Mouse (Mus musculus) kidney, embryonic 16.5 days (tissue): ENCODE measurements at regions not wholly inside any gene's neighbourhood (a gene's known extent, or its start where the extent isn't known, plus 50 kb on each side); places are given as distances from the start of the nearest gene placed in this dataset.

ENCODE experiments used
- ATAC-seq: fragments of 200-750 bp; cut with Nextera tagmentation; 2 replicates; pipeline ENCODE4 v1.8.0; 2017; ENCODE audit warnings: moderate TSS enrichment; ENCODE audit not compliant: low FRiP score, low TSS enrichment
- H3K27ac ChIP-seq: fragments of 300-500 bp; sonication (generic); 2 replicates; pipeline ENCODE4 v1.5.1; 2014; ENCODE audit warnings: low read length
- H3K27me3 ChIP-seq: fragments of 300-500 bp; sonication (generic); 2 replicates; pipeline ENCODE4 v1.6.1; 2014; ENCODE audit warnings: low read length, control low read depth, mixed read lengths; ENCODE audit not compliant: insufficient read depth
- H3K36me3 ChIP-seq: fragments of 300-500 bp; sonication (generic); 2 replicates; pipeline ENCODE4 v1.6.1; 2014; ENCODE audit warnings: low read length, control low read depth, mixed read lengths; ENCODE audit not compliant: insufficient read depth
- H3K4me1 ChIP-seq: fragments of 300-500 bp; sonication (generic); 2 replicates; pipeline ENCODE4 v1.6.1; 2014; ENCODE audit warnings: low read length, control low read depth, mixed read lengths; ENCODE audit not compliant: insufficient read depth
- H3K4me2 ChIP-seq: fragments of 300-500 bp; sonication (generic); replicated peaks from 2 replicates; pipeline ENCODE4 v1.6.1; 2014; ENCODE audit warnings: low read depth, low read length
- H3K4me3 ChIP-seq: fragments of 300-500 bp; sonication (generic); 2 replicates; pipeline ENCODE4 v1.5.1; 2014; ENCODE audit warnings: mild to moderate bottlenecking, low read length
- H3K9ac ChIP-seq: fragments of 300-500 bp; sonication (generic); replicated peaks from 2 replicates; pipeline ENCODE4 v1.6.1; 2014; ENCODE audit warnings: low read length
- H3K9me3 ChIP-seq: fragments of 300-500 bp; sonication (generic); 2 replicates; pipeline ENCODE4 v1.6.1; 2016; ENCODE audit warnings: low read length, control low read depth
- WGBS: fragments of 180-500 bp; shearing (Covaris S2); extraction: QIAGEN DNeasy Blood & Tissue Kit; methylation state at CpG from one replicate; pipeline ENCODE4 v1.1.7; 2014; 5-methylcytosine and 5-hydroxymethylcytosine counted together

DNA sequence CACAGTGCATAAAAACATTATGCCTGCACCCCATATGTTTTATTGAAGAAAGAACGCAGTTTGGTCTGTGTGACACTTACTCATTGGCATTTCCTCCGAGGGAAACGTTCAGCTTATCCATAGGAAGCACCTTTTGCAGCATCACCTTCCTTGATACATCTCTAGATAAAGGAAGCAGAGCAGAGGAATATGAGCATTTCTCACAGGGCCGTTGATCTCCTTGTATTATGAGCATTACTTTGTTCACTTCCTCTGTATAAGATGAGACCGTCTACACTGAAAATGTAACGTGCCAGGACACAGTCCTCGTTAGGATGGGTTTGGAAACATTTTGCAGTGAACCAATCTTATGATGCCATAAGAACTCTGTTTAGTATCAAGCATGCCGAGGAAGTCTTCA, 1648.5 kb upstream of the Gm7489 start:
- Histone ChIP-seq H3K9ac (no peak overlapping the region), H3K4me1 (no peaks in the 10 kb centered on the region), H3K4me2 (no peak overlapping the region), H3K4me3 (no peak overlapping the region), H3K27me3 (no peaks in the 10 kb centered on the region), H3K36me3 (no peaks in the 10 kb centered on the region), H3K9me3 (no peaks in the 10 kb centered on the region), H3K27ac (no peak overlapping the region)
- WGBS, result 68% methylated on average over 8 of the region's 8 CpGs
- no peak for ATAC-seq

GRCm38 (mm10) chr15:52242890-52243289, 1641.8 kb upstream of the Gm7489 start:
- Histone ChIP-seq H3K27me3 (no peaks in the 10 kb centered on the region), H3K36me3 (no peaks in the 10 kb centered on the region), H3K4me1 (no peaks in the 10 kb centered on the region), H3K9me3 (no peaks in the 10 kb centered on the region), H3K9ac (no peak overlapping the region), H3K4me2 (no peak overlapping the region), H3K4me3 (no peak overlapping the region), H3K27ac (no peak overlapping the region)
- 94% methylated on average over 1 of the region's 1 CpGs for WGBS
- ATAC-seq, result no peak
